Mouse (Mus musculus): Measurements from ENCODE around the gene Tmigd3.

DNA sequence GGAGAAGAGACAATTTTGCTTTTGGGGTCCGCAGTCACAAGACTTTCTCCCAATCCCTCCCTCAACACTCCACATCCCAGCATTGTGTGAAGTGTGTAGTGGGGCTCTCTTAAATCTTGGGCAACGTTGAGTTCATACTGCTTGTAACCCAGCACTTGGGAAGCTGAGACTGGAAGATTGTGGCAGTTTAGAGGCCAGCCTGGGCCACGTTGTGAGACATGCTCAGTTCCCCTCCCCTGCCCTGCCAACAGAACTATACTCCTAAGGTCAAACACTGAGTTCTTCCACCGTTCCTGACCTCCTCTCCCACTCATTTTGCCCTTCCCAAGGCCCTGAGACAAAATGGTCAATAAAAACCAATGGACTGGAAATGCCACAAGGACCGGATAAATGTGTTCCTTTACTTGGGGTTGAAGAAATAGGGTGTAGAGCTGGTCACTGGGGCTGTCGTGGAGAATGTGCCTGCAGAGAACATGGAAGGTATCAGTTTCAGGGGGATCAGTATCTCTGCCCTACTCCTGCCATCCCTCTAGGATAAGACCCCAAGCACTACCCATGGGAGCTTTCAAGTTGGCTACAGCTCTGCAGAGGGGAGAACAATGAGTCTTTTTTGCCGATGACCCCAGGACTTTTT is 57.0 kb downstream of the Tmigd3 start:
- TF ChIP-seq CTCF (IDR thresholded peaks at IDR 0.05; ENCODE audit: low read depth, low read length) = no peak
- no peak for TF ChIP-seq POLR2A (IDR thresholded peaks at IDR 0.05; ENCODE audit: borderline replicate concordance, low read depth, low read length)

Measured in bone marrow macrophage, adult 2 months (primary cell).